Mouse (Mus musculus): ENCODE results near the gene Arfgap1. TPM values are rescaled to one million over a fixed set of nuclear protein-coding genes. Genes with fewer than 3 reads are reported as not detected.

The Arfgap1 gene
- polyA plus RNA-seq (2015; fragmentation: Nextera tagmentation; extraction: Ambion mirVana): 44.6 and 60.0 TPM in 2 replicates

DNA sequence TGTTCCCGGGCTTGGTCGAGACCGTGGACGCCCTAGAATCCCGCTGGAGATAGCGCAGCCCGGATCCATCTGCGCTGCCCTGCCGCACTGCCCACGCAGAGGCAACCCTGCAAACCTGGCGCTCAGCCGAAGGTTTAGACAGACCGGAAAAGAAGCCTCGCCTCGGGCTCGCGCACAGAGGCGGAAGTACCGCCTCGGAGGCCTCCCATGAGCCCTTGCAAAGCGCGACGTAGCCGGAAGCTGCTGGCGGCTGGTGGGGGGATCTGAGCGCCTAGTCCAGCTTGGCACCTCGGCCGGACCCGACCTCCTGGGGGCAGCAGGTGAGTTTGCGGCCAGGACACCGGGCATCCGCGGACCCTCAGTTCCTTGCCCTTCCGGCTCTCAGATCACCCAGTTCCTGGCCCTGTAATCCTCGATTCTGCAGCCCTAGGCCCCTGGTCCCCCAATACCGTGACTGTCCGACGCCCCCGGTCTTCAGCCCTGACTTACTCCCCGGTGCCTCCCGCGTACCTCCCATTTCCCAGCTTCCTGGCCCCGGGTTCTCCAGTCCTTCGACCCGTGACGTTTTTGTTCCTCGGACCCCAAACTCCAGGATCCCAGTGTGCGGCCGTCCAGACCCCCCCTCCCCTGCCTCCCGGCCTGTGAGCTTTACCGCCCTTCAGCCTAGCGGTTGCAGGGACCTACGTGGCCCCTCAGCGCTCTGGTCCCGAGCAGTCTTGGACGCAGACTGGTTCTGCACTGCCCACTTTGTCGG, at the start of gene Arfgap1:
Gene Arfgap1, plus strand, starts transcription at position 216 of the 754 bp plus-strand sequence.

GRCm38 (mm10) chr2:180920810-180921400, 46.1 kb upstream of the Arfgap1 start, which contains the start of gene Ythdf1:
Ythdf1 (minus strand) TSS chr2:180920949.

GRCm38 (mm10) chr2:180928723-180929122, 38.3 kb upstream of the Arfgap1 start, which contains the start of gene Birc7:
Birc7 (plus strand) TSS chr2:180929023.

DNA sequence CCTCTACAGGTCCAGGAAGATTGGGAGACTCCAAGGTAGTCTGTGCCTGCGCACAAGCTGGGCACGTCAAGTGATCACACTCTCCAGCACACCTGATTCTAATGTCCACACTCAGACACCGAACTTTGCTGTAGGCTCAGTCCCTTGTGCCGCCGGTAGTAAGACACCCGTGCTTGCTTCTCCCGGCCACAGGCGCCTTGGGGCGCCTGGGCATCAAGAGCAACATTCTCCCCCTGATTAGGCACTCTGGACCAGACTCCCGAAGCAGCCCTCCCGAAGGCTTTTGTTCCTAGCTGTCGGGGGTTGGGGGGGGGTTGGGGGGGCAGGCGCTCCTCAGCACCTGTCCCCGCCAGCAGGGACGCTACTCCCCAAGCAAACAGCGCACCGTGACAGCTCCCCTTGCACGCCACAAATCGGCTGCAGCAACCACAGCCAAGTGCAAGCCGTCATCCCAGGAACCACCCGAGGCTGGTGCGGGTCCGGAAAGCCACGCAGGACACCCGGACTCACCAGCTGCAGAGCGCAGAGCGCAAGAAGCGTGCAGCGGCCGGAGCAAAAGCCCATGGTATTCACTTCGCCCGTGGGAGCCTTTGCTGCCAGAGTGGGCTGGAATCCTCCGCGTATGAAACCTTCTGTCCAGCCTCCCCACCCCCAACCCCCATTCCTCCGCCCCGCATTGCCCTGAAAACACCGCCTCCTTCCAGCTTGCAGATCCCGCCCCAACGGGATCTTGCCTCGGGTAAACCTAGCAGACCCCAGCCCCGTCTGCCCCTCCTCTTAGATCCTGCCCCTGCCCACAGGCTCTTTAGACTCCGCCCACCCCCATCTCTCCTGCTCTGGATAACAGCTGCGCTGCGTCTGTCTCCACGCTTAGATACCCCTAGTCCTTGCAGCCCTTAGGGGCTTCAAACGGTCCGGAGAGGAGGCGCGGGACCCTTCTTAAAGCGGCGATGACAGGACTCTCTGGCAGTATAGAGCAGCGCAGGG, 12.7 kb upstream of the Arfgap1 start, which contains the start of gene Nkain4:
Gene Nkain4, minus strand, starts transcription at position 639 of the 987 bp plus-strand sequence.

DNA sequence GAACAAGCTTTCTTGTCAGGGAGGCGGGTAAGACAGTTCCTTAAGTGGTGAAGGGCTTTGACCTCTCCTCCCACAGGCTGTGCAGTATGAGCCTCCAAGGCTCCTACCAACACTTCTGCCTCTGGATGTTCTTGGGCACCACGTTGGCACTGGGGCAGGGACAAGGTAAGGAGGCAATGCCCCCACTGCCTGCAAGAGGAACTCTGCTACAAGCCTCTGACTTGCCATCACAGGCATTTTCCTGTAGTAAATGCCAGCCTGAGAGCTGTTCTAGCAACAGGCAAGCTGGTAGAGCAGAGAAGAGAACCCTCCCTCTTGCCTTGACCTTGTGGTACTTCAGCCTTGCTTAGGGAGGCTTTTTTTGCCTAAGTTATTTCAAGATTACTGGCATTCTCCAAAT, 19.4 kb downstream of the Arfgap1 start, which contains the start of gene Col20a1:
Gene Col20a1, plus strand, starts transcription at position 87 of the 400 bp plus-strand sequence.

Other genes starting within 250 kb of the Arfgap1 start
- 1.3 and 2.0 TPM in 2 replicates for gene Slc17a9, start 242.0 kb upstream of the Arfgap1 start, polyA plus RNA-seq (2015; fragmentation: Nextera tagmentation; extraction: Ambion mirVana)
- gene Bhlhe23, start 190.3 kb upstream of the Arfgap1 start, polyA plus RNA-seq (2015; fragmentation: Nextera tagmentation; extraction: Ambion mirVana): not detected in 2 replicates
- gene Ythdf1, start 46.3 kb upstream of the Arfgap1 start, polyA plus RNA-seq (2015; fragmentation: Nextera tagmentation; extraction: Ambion mirVana): 30.7 and 37.8 TPM in 2 replicates
- gene Birc7, start 38.2 kb upstream of the Arfgap1 start, polyA plus RNA-seq (2015; fragmentation: Nextera tagmentation; extraction: Ambion mirVana): 0.24 TPM in 1 of 2 replicates, not detected in the other
- gene Nkain4, start 12.5 kb upstream of the Arfgap1 start, polyA plus RNA-seq (2015; fragmentation: Nextera tagmentation; extraction: Ambion mirVana): 41.6 and 66.4 TPM in 2 replicates
- gene Col20a1, start 19.3 kb downstream of the Arfgap1 start, polyA plus RNA-seq (2015; fragmentation: Nextera tagmentation; extraction: Ambion mirVana): 2.3 and 3.7 TPM in 2 replicates
- gene Chrna4, start 76.3 kb downstream of the Arfgap1 start, polyA plus RNA-seq (2015; fragmentation: Nextera tagmentation; extraction: Ambion mirVana): 3.1 and 5.4 TPM in 2 replicates
- gene Kcnq2, start 168.1 kb downstream of the Arfgap1 start, polyA plus RNA-seq (2015; fragmentation: Nextera tagmentation; extraction: Ambion mirVana): 3.5 and 8.4 TPM in 2 replicates
- 2.8 and 7.1 TPM in 2 replicates for gene Eef1a2, start 189.8 kb downstream of the Arfgap1 start, polyA plus RNA-seq (2015; fragmentation: Nextera tagmentation; extraction: Ambion mirVana)
- 216 TPM in 2 replicates for gene Ppdpf, start 220.0 kb downstream of the Arfgap1 start, polyA plus RNA-seq (2015; fragmentation: Nextera tagmentation; extraction: Ambion mirVana)
- 0.05 TPM in 1 of 2 replicates, not detected in the other for gene Ptk6, start 235.6 kb downstream of the Arfgap1 start, polyA plus RNA-seq (2015; fragmentation: Nextera tagmentation; extraction: Ambion mirVana)
- gene Srms, start 246.0 kb downstream of the Arfgap1 start, polyA plus RNA-seq (2015; fragmentation: Nextera tagmentation; extraction: Ambion mirVana): 0.25 and 0.57 TPM in 2 replicates